Mouse (Mus musculus) lung, postnatal 0 days (tissue): ENCODE data around the gene Iqcg. TPM values are rescaled to one million over a fixed set of nuclear protein-coding genes. Genes with fewer than 3 reads are reported as not detected.

Experiments used
- ATAC-seq: fragments of 200-750 bp; cut with Nextera tagmentation; 2 replicates; pipeline ENCODE4 v1.8.0; 2017; ENCODE audit warnings: moderate library complexity
- DNase-seq: peaks from one replicate; pipeline ENCODE4 v3.0.0-alpha.2; 2016; ENCODE audit warnings: low spot score
- H3K27ac ChIP-seq: fragments of 300-500 bp; sonication (generic); 2 replicates; pipeline ENCODE4 v1.5.1; 2014; ENCODE audit warnings: antibody characterized with exemption, mild to moderate bottlenecking, low read length, mixed read lengths
- H3K27me3 ChIP-seq: fragments of 300-500 bp; sonication (generic); replicated peaks from 2 replicates; pipeline ENCODE4 v1.6.1; 2014; ENCODE audit warnings: low read length, mixed read lengths; ENCODE audit not compliant: insufficient read depth
- H3K36me3 ChIP-seq: fragments of 300-500 bp; sonication (generic); 2 replicates; pipeline ENCODE4 v1.6.1; 2014; ENCODE audit warnings: low read length, mixed read lengths; ENCODE audit not compliant: insufficient read depth
- H3K4me1 ChIP-seq: fragments of 300-500 bp; sonication (generic); 2 replicates; pipeline ENCODE4 v1.6.1; 2014; ENCODE audit warnings: antibody characterized with exemption, low read depth, low read length, mixed read lengths; ENCODE audit not compliant: insufficient read depth
- H3K4me2 ChIP-seq: fragments of 300-500 bp; sonication (generic); replicated peaks from 2 replicates; pipeline ENCODE4 v1.6.1; 2014; ENCODE audit warnings: low read depth, mild to moderate bottlenecking, low read length, moderate library complexity, mixed read lengths
- H3K4me3 ChIP-seq: fragments of 300-500 bp; sonication (generic); 2 replicates; pipeline ENCODE4 v1.5.1; 2014; ENCODE audit warnings: low read depth, low read length
- H3K9ac ChIP-seq: fragments of 300-500 bp; sonication (generic); replicated peaks from 2 replicates; pipeline ENCODE4 v1.6.1; 2014; ENCODE audit warnings: low read depth, mild to moderate bottlenecking
- H3K9me3 ChIP-seq: fragments of 300-500 bp; sonication (generic); 2 replicates; pipeline ENCODE4 v1.6.1; 2016; ENCODE audit warnings: low read length, mixed read lengths
- CTCF ChIP-seq: IDR thresholded peaks from 2 replicates; pipeline ENCODE4 v1.5.1; 2016; ENCODE audit warnings: antibody characterized with exemption, mild to moderate bottlenecking
- EP300 ChIP-seq: IDR thresholded peaks from 2 replicates; pipeline ENCODE4 v1.6.1; 2016; ENCODE audit warnings: antibody characterized with exemption, mild to moderate bottlenecking, control low read depth
- WGBS: fragments of 180-500 bp; shearing (Covaris S2); extraction: QIAGEN DNeasy Blood & Tissue Kit; methylation state at CpG from one replicate; pipeline ENCODE4 v1.1.7; 2014; 5-methylcytosine and 5-hydroxymethylcytosine counted together
- polyA plus RNA-seq: library from polyadenylated mRNA; unstranded; fragments of >200 nt; fragmentation: Nextera tagmentation; extraction: Ambion mirVana; gene quantifications from 2 replicates; pipeline ENCODE4 v1.2.1, GENCODE M21; 2015

The Iqcg gene
- polyA plus RNA-seq, 1 experiment from 2014 or later = 6.0 TPM

- H3K4me2 ChIP-seq = no peak overlapping the region
- WGBS = 36% methylated on average over 3 of the region's 3 CpGs
- H3K9me3 ChIP-seq = no peaks in the 10 kb centered on the region
- no peak overlapping the region for H3K9ac ChIP-seq
- H3K27me3 ChIP-seq = no peaks in the 10 kb centered on the region
- no peak overlapping the region for H3K4me3 ChIP-seq
- no peaks in the 10 kb centered on the region for H3K36me3 ChIP-seq
- H3K4me1 ChIP-seq = no peaks in the 10 kb centered on the region
- DNase-seq (peak; percentile 23), ATAC-seq (no peak)
- H3K27ac ChIP-seq = no peak overlapping the region
- TF ChIP-seq CTCF (no peak), EP300 (no peak)
These were observed 34.6 kb downstream of the Iqcg start for GRCm38 (mm10) chr16:33021381-33021780.

- 72% methylated on average over 21 of the region's 21 CpGs for WGBS
- Histone ChIP-seq H3K27ac (no peak overlapping the region), H3K9me3 (no peaks in the 10 kb centered on the region), H3K4me2 (no peak overlapping the region), H3K9ac (no peak overlapping the region), H3K4me3 (no peak overlapping the region), H3K27me3 (no peaks in the 10 kb centered on the region), H3K36me3 (no peaks in the 10 kb centered on the region), H3K4me1 (no peaks in the 10 kb centered on the region)
- no peak for TF ChIP-seq EP300
- DNase-seq (no peak), ATAC-seq (0 out of 2 replicates have a peak, but pooled peaks have one; percentile 17)
These were observed 36.8 kb downstream of the Iqcg start for GRCm38 (mm10) chr16:33019117-33019770.

GRCm38 (mm10) chr16:33017677-33018349 is 38.2 kb downstream of the Iqcg start:
- DNase-seq (peak; percentile 28), ATAC-seq (peak; percentile 37)
- 68% methylated on average over 5 of the region's 5 CpGs for WGBS
- H3K4me1 ChIP-seq = no peaks in the 10 kb centered on the region
- H3K9me3 ChIP-seq = no peaks in the 10 kb centered on the region
- TF ChIP-seq CTCF (no peak), EP300 (no peak)
- no peak overlapping the region for H3K9ac ChIP-seq
- no peak overlapping the region for H3K4me3 ChIP-seq
- no peaks in the 10 kb centered on the region for H3K27me3 ChIP-seq
- H3K4me2 ChIP-seq = no peak overlapping the region
- H3K36me3 ChIP-seq = peaks cover 11% of the 10 kb centered on the region; the same call in 1 of the 2 replicates
- no peak overlapping the region for H3K27ac ChIP-seq

- Histone ChIP-seq H3K4me3 (no peak overlapping the region), H3K27ac (no peak overlapping the region)
- 81% methylated on average over 2 of the region's 2 CpGs for WGBS
These were observed 40.0 kb downstream of the Iqcg start for GRCm38 (mm10) chr16:33015986-33016385.

GRCm38 (mm10) chr16:33015396-33015907 is 40.6 kb downstream of the Iqcg start:
- Histone ChIP-seq H3K27ac (no peak overlapping the region), H3K4me1 (no peaks in the 10 kb centered on the region), H3K4me3 (no peak overlapping the region), H3K4me2 (no peak overlapping the region), H3K9me3 (no peaks in the 10 kb centered on the region), H3K9ac (no peak overlapping the region), H3K27me3 (no peaks in the 10 kb centered on the region), H3K36me3 (peaks cover 14% of the 10 kb centered on the region; the same call in 1 of the 2 replicates)
- DNase-seq = no peak
- no peak for ATAC-seq
- TF ChIP-seq EP300 (no peak), CTCF (no peak)
- WGBS = 89% methylated on average over 3 of the region's 3 CpGs

More at GRCm38 (mm10) chr16:33015986-33016385, 40.0 kb downstream of the Iqcg start:
- Histone ChIP-seq H3K27me3 (no peaks in the 10 kb centered on the region), H3K9me3 (no peaks in the 10 kb centered on the region), H3K4me2 (no peak overlapping the region), H3K9ac (no peak overlapping the region), H3K36me3 (peaks cover 14% of the 10 kb centered on the region; the same call in 1 of the 2 replicates), H3K4me1 (no peaks in the 10 kb centered on the region)
- no peak for DNase-seq
- no peak for TF ChIP-seq EP300
- no peak for TF ChIP-seq CTCF
- ATAC-seq = no peak

- WGBS = 93% methylated on average over 1 of the region's 1 CpGs
- TF ChIP-seq EP300 = no peak
- TF ChIP-seq CTCF = no peak
- Histone ChIP-seq H3K9me3 (no peaks in the 10 kb centered on the region), H3K27me3 (no peaks in the 10 kb centered on the region), H3K4me1 (no peaks in the 10 kb centered on the region), H3K27ac (no peak overlapping the region), H3K4me3 (no peak overlapping the region), H3K36me3 (peaks cover 14% of the 10 kb centered on the region; the same call in 1 of the 2 replicates), H3K4me2 (no peak overlapping the region), H3K9ac (no peak overlapping the region)
- ATAC-seq (no peak), DNase-seq (no peak)
These were observed 41.1 kb downstream of the Iqcg start for GRCm38 (mm10) chr16:33014921-33015320.
